Comparison of ENCODE assay signal across 8 mouse cellular contexts in genomic region chr11:22857106-22857704, GRCm38 (mm10). TPM values are rescaled to one million over a fixed set of nuclear protein-coding genes. Genes with fewer than 3 reads are reported as not detected.
A peak's percentile ranks its signal among the peaks of the same experiment; 100 is the strongest.
DNase-seq lines count a peak whose midpoint lies in the region; ATAC-seq and TF ChIP-seq lines count a peak whose summit lies in the region.

No protein-coding gene starts in this region.

- no peak for TF ChIP-seq CTCF in gastrocnemius, adult 2 months (IDR thresholded peaks at IDR 0.05)
- TF ChIP-seq CTCF in E14TG2a.4 (conservative IDR thresholded peaks at IDR 0.05; ENCODE audit: low read length): no peak
- TF ChIP-seq CTCF in intestine, postnatal 0 days (IDR thresholded peaks at IDR 0.05; ENCODE audit: low read depth): no peak

- H3K4me3 ChIP-seq in gastrocnemius, adult 2 months: peak overlapping the region; percentile 97
- H3K4me3 ChIP-seq in kidney, embryonic 16.5 days (ENCODE audit: low read length): peak overlapping the region; percentile 90
- peak overlapping the region; percentile 96 for H3K4me3 ChIP-seq in E14TG2a.4 (replicated peaks; ENCODE audit: low read length)
- no peak overlapping the region for H3K4me3 ChIP-seq in intestine, postnatal 0 days (ENCODE audit: low read depth, low read length)

- H3K4me2 ChIP-seq in kidney, embryonic 16.5 days (replicated peaks; ENCODE audit: low read depth, low read length): peak overlapping the region; percentile 93
- H3K4me2 ChIP-seq in intestine, postnatal 0 days (replicated peaks; ENCODE audit: low read depth): peak overlapping the region; percentile 80

- peaks cover 35% of the 10 kb centered on the region for H3K4me1 ChIP-seq in kidney, embryonic 16.5 days (ENCODE audit: insufficient read depth, low read length)
- peaks cover 78% of the 10 kb centered on the region for H3K4me1 ChIP-seq in E14TG2a.4 (replicated peaks; ENCODE audit: low read depth, low read length)
- H3K4me1 ChIP-seq in intestine, postnatal 0 days (replicated peaks; ENCODE audit: control insufficient read depth, insufficient read depth, low read length): no peaks in the 10 kb centered on the region

- no peaks in the 10 kb centered on the region; the same call in 1 of the 2 replicates for H3K36me3 ChIP-seq in kidney, embryonic 16.5 days (ENCODE audit: insufficient read depth, low read length)
- peaks cover 30% of the 10 kb centered on the region for H3K36me3 ChIP-seq in E14TG2a.4 (ENCODE audit: insufficient read depth, low read length)
- H3K36me3 ChIP-seq in intestine, postnatal 0 days (ENCODE audit: control insufficient read depth, insufficient read depth): no peaks in the 10 kb centered on the region

- DNase-seq in gastrocnemius, adult 2 months: no peak
- no peak for DNase-seq in gastrocnemius, adult 8-10 months (ENCODE audit: low spot score in 2 of 2)
- no peak for DNase-seq in kidney, postnatal 4 days
- DNase-seq in layer of hippocampus, postnatal 10 days (ENCODE audit: low spot score in 2 of 2): no peak

- H3K9me3 ChIP-seq in kidney, embryonic 16.5 days (ENCODE audit: low read length): no peaks in the 10 kb centered on the region
- H3K9me3 ChIP-seq in E14TG2a.4 (ENCODE audit: low read length): no peaks in the 10 kb centered on the region
- no peaks in the 10 kb centered on the region for H3K9me3 ChIP-seq in intestine, postnatal 0 days (ENCODE audit: control insufficient read depth)

- H3K27ac ChIP-seq in gastrocnemius, adult 2 months: peak overlapping the region; percentile 89
- H3K27ac ChIP-seq in kidney, embryonic 16.5 days (ENCODE audit: low read length): no peak overlapping the region
- no peak overlapping the region for H3K27ac ChIP-seq in intestine, postnatal 0 days (ENCODE audit: low read depth, low read length)

- no peak overlapping the region for H3K9ac ChIP-seq in kidney, embryonic 16.5 days (replicated peaks; ENCODE audit: low read length)
- H3K9ac ChIP-seq in intestine, postnatal 0 days (ENCODE audit: low read depth, low read length): no peak overlapping the region

- peaks cover 15% of the 10 kb centered on the region; the same call in 1 of the 2 replicates for H3K27me3 ChIP-seq in kidney, embryonic 16.5 days (ENCODE audit: insufficient read depth, low read length)
- no peaks in the 10 kb centered on the region for H3K27me3 ChIP-seq in E14TG2a.4 (ENCODE audit: insufficient read depth, low read length)
- no peaks in the 10 kb centered on the region for H3K27me3 ChIP-seq in intestine, postnatal 0 days (replicated peaks; ENCODE audit: control insufficient read depth, insufficient read depth, low read length)

- intact Hi-C loops in gastrocnemius, adult 2 months (cut with DNase I): no loop called here

- 76% methylated on average over 5 of the region's 5 CpGs for WGBS in kidney, embryonic 16.5 days
- 70% methylated on average over 5 of the region's 5 CpGs for WGBS in intestine, postnatal 0 days

- no peak for ATAC-seq in kidney, embryonic 16.5 days (ENCODE audit: low FRiP score, low TSS enrichment)
- no peak for ATAC-seq in intestine, postnatal 0 days
- ATAC-seq in monocyte, adult 5-6 weeks (replicated peaks; ENCODE audit: insufficient number of reproducible peaks, low FRiP score, low TSS enrichment, poor library complexity, severe bottlenecking): no peak

RNA-seq across cellular contexts. Expression of gene B3gnt2, which starts 3.6 kb away (rescaled TPM):
- total RNA-seq in gastrocnemius, adult 2 months (2021): 1 to 10 TPM; 1.6 to 2.1 TPM
- 1 to 10 TPM; 1.0 to 1.7 (median 1.2) TPM for total RNA-seq in gastrocnemius, adult 8-10 months (2022)
- polyA plus RNA-seq in kidney, embryonic 16.5 days (2015; fragmentation: Nextera tagmentation; extraction: Ambion mirVana): 8.2 and 13.2 TPM in 2 replicates
- polyA plus RNA-seq in intestine, postnatal 0 days (2015; fragmentation: Nextera tagmentation; extraction: Ambion mirVana): 13.8 and 15.1 TPM in 2 replicates
- 3.6 to 30.4 TPM (median 8.5 TPM) in 3 replicates for total RNA-seq in monocyte, adult 5-6 weeks (2017)
- total RNA-seq in layer of hippocampus, postnatal 10 days (2021): 10 to 100 TPM; 13.1 to 13.9 TPM
